Mouse (Mus musculus) midbrain, embryonic 12.5 days (tissue): ENCODE results near the gene Ltbp2. TPM values are rescaled to one million over a fixed set of nuclear protein-coding genes. Genes with fewer than 3 reads are reported as not detected.

Experiments
- ATAC-seq: fragments of 200-750 bp; cut with Nextera tagmentation; 2 replicates; pipeline ENCODE4 v1.8.0; 2017; ENCODE audit warnings: low read depth, moderate TSS enrichment, moderate library complexity; ENCODE audit not compliant: low FRiP score
- H3K27ac ChIP-seq: fragments of 300-500 bp; sonication (generic); replicated peaks from 2 replicates; pipeline ENCODE4 v1.5.1; 2016; ENCODE audit warnings: mild to moderate bottlenecking
- H3K27me3 ChIP-seq: fragments of 300-500 bp; sonication (generic); 2 replicates; pipeline ENCODE4 v1.6.1; 2016; ENCODE audit warnings: mild to moderate bottlenecking
- H3K36me3 ChIP-seq: fragments of 300-500 bp; sonication (generic); 2 replicates; pipeline ENCODE4 v1.6.1; 2016
- H3K4me1 ChIP-seq: fragments of 300-500 bp; sonication (generic); 2 replicates; pipeline ENCODE4 v1.6.1; 2016
- H3K4me2 ChIP-seq: fragments of 300-500 bp; sonication (generic); replicated peaks from 2 replicates; pipeline ENCODE4 v1.6.1; 2016; ENCODE audit warnings: mild to moderate bottlenecking, moderate library complexity
- H3K4me3 ChIP-seq: fragments of 300-500 bp; sonication (generic); 2 replicates; pipeline ENCODE4 v1.5.1; 2016; ENCODE audit warnings: mild to moderate bottlenecking
- H3K9ac ChIP-seq: fragments of 300-500 bp; sonication (generic); replicated peaks from 2 replicates; pipeline ENCODE4 v1.6.1; 2016; ENCODE audit warnings: mild to moderate bottlenecking, moderate library complexity
- H3K9me3 ChIP-seq: fragments of 300-500 bp; sonication (generic); 2 replicates; pipeline ENCODE4 v1.6.1; 2016; ENCODE audit warnings: mild to moderate bottlenecking
- WGBS: fragments of 180-500 bp; shearing (Covaris S2); methylation state at CpG from one replicate; pipeline ENCODE4 v1.1.7; 2016; 5-methylcytosine and 5-hydroxymethylcytosine counted together
- polyA plus RNA-seq: library from polyadenylated mRNA; unstranded; fragments of >200 nt; fragmentation: Nextera tagmentation; extraction: Ambion mirVana; gene quantifications from 2 replicates; pipeline ENCODE4 v1.2.1, GENCODE M21; 2016

Ltbp2 gene
- polyA plus RNA-seq, 1 experiment from 2014 or later: 0.43 TPM

GRCm38 (mm10) chr12:84810810-84811209 is 65.5 kb downstream of the Ltbp2 start:
- no peak overlapping the region for H3K9ac ChIP-seq
- H3K9me3 ChIP-seq: no peaks in the 10 kb centered on the region
- H3K4me2 ChIP-seq: no peak overlapping the region
- 69% methylated on average over 1 of the region's 1 CpGs for WGBS
- no peaks in the 10 kb centered on the region for H3K36me3 ChIP-seq
- no peaks in the 10 kb centered on the region for H3K4me1 ChIP-seq
- ATAC-seq: no peak
- H3K27ac ChIP-seq: no peak overlapping the region
- no peaks in the 10 kb centered on the region for H3K27me3 ChIP-seq
- no peak overlapping the region for H3K4me3 ChIP-seq

GRCm38 (mm10) chr12:84809033-84809432 is 67.3 kb downstream of the Ltbp2 start:
- Histone ChIP-seq H3K27me3 (no peaks in the 10 kb centered on the region), H3K9ac (no peak overlapping the region), H3K9me3 (no peaks in the 10 kb centered on the region), H3K36me3 (no peaks in the 10 kb centered on the region), H3K4me3 (no peak overlapping the region), H3K4me1 (no peaks in the 10 kb centered on the region), H3K4me2 (no peak overlapping the region), H3K27ac (no peak overlapping the region)
- WGBS: 85% methylated on average over 6 of the region's 6 CpGs
- no peak for ATAC-seq

- H3K9ac ChIP-seq: no peak overlapping the region
- 87% methylated on average over 13 of the region's 13 CpGs for WGBS
- no peaks in the 10 kb centered on the region for H3K9me3 ChIP-seq
- no peak overlapping the region for H3K27ac ChIP-seq
- no peaks in the 10 kb centered on the region for H3K36me3 ChIP-seq
- no peaks in the 10 kb centered on the region for H3K27me3 ChIP-seq
- no peak overlapping the region for H3K4me2 ChIP-seq
- no peak overlapping the region for H3K4me3 ChIP-seq
- H3K4me1 ChIP-seq: no peaks in the 10 kb centered on the region
- no peak for ATAC-seq
Observed at GRCm38 (mm10) chr12:84807351-84807750, 69.0 kb downstream of the Ltbp2 start.

- 69% methylated on average over 5 of the region's 5 CpGs for WGBS
- Histone ChIP-seq H3K9ac (no peak overlapping the region), H3K4me1 (no peaks in the 10 kb centered on the region), H3K27me3 (no peaks in the 10 kb centered on the region), H3K36me3 (no peaks in the 10 kb centered on the region), H3K27ac (no peak overlapping the region), H3K9me3 (no peaks in the 10 kb centered on the region), H3K4me3 (no peak overlapping the region), H3K4me2 (no peak overlapping the region)
- no peak for ATAC-seq
Observed at GRCm38 (mm10) chr12:84806726-84807125, 69.6 kb downstream of the Ltbp2 start.

- Histone ChIP-seq H3K27ac (no peak overlapping the region), H3K9ac (no peak overlapping the region), H3K4me2 (no peak overlapping the region), H3K27me3 (no peaks in the 10 kb centered on the region), H3K4me3 (no peak overlapping the region), H3K9me3 (no peaks in the 10 kb centered on the region), H3K36me3 (no peaks in the 10 kb centered on the region), H3K4me1 (no peaks in the 10 kb centered on the region)
- no peak for ATAC-seq
- 74% methylated on average over 1 of the region's 1 CpGs for WGBS
Observed at GRCm38 (mm10) chr12:84806010-84806409, 70.3 kb downstream of the Ltbp2 start.

GRCm38 (mm10) chr12:84805228-84805842 is 71.0 kb downstream of the Ltbp2 start:
- no peak overlapping the region for H3K4me2 ChIP-seq
- whole genome bisulfite sequencing: 89% methylated on average over 9 of the region's 9 CpGs
- no peak overlapping the region for H3K4me3 ChIP-seq
- no peak overlapping the region for H3K9ac ChIP-seq
- H3K4me1 ChIP-seq: no peaks in the 10 kb centered on the region
- H3K9me3 ChIP-seq: no peaks in the 10 kb centered on the region
- ATAC-seq: no peak
- no peaks in the 10 kb centered on the region for H3K36me3 ChIP-seq
- H3K27me3 ChIP-seq: no peaks in the 10 kb centered on the region
- H3K27ac ChIP-seq: no peak overlapping the region

- no peaks in the 10 kb centered on the region for H3K9me3 ChIP-seq
- H3K9ac ChIP-seq: no peak overlapping the region
- 83% methylated on average over 3 of the region's 3 CpGs for WGBS
- H3K27ac ChIP-seq: no peak overlapping the region
- no peaks in the 10 kb centered on the region for H3K36me3 ChIP-seq
- H3K4me2 ChIP-seq: no peak overlapping the region
- no peaks in the 10 kb centered on the region for H3K4me1 ChIP-seq
- no peak for ATAC-seq
- H3K4me3 ChIP-seq: no peak overlapping the region
- H3K27me3 ChIP-seq: no peaks in the 10 kb centered on the region
Observed at GRCm38 (mm10) chr12:84802625-84803024, 73.7 kb downstream of the Ltbp2 start.

GRCm38 (mm10) chr12:84801532-84802110 is 74.7 kb downstream of the Ltbp2 start:
- H3K4me1 ChIP-seq: no peaks in the 10 kb centered on the region
- H3K9ac ChIP-seq: no peak overlapping the region
- no peak overlapping the region for H3K4me2 ChIP-seq
- no peak overlapping the region for H3K4me3 ChIP-seq
- no peak overlapping the region for H3K27ac ChIP-seq
- H3K27me3 ChIP-seq: no peaks in the 10 kb centered on the region
- no peak for ATAC-seq
- H3K36me3 ChIP-seq: no peaks in the 10 kb centered on the region
- 86% methylated on average over 13 of the region's 13 CpGs for WGBS
- no peaks in the 10 kb centered on the region for H3K9me3 ChIP-seq

- Histone ChIP-seq H3K4me3 (no peak overlapping the region), H3K27me3 (no peaks in the 10 kb centered on the region), H3K36me3 (no peaks in the 10 kb centered on the region), H3K4me2 (no peak overlapping the region), H3K27ac (no peak overlapping the region), H3K4me1 (no peaks in the 10 kb centered on the region), H3K9ac (no peak overlapping the region), H3K9me3 (no peaks in the 10 kb centered on the region)
- ATAC-seq: no peak
- WGBS: 87% methylated on average over 4 of the region's 4 CpGs
Observed at GRCm38 (mm10) chr12:84800419-84800818, 75.9 kb downstream of the Ltbp2 start.

GRCm38 (mm10) chr12:84799086-84799485 is 77.2 kb downstream of the Ltbp2 start:
- 95% methylated on average over 13 of the region's 13 CpGs for WGBS
- Histone ChIP-seq H3K27me3 (no peaks in the 10 kb centered on the region), H3K9me3 (no peaks in the 10 kb centered on the region), H3K4me2 (no peak overlapping the region), H3K36me3 (no peaks in the 10 kb centered on the region), H3K9ac (no peak overlapping the region), H3K27ac (no peak overlapping the region), H3K4me1 (no peaks in the 10 kb centered on the region), H3K4me3 (no peak overlapping the region)
- no peak for ATAC-seq

- H3K27ac ChIP-seq: no peak overlapping the region
- H3K4me3 ChIP-seq: no peak overlapping the region
- WGBS: 86% methylated on average over 8 of the region's 8 CpGs
Observed at GRCm38 (mm10) chr12:84794647-84795046, 81.7 kb downstream of the Ltbp2 start.

GRCm38 (mm10) chr12:84792629-84793028 is 83.7 kb downstream of the Ltbp2 start:
- Histone ChIP-seq H3K27ac (no peak overlapping the region), H3K27me3 (no peaks in the 10 kb centered on the region; the same call in 1 of the 2 replicates), H3K9me3 (no peaks in the 10 kb centered on the region), H3K4me3 (no peak overlapping the region), H3K4me1 (no peaks in the 10 kb centered on the region), H3K36me3 (no peaks in the 10 kb centered on the region), H3K9ac (no peak overlapping the region), H3K4me2 (no peak overlapping the region)
- ATAC-seq: no peak
- 84% methylated on average over 4 of the region's 4 CpGs for WGBS

More at GRCm38 (mm10) chr12:84794647-84795046, 81.7 kb downstream of the Ltbp2 start:
- Histone ChIP-seq H3K9me3 (no peaks in the 10 kb centered on the region), H3K9ac (no peak overlapping the region), H3K4me1 (no peaks in the 10 kb centered on the region), H3K36me3 (no peaks in the 10 kb centered on the region), H3K4me2 (no peak overlapping the region), H3K27me3 (no peaks in the 10 kb centered on the region)
- no peak for ATAC-seq

- Histone ChIP-seq H3K27ac (no peak overlapping the region), H3K9me3 (no peaks in the 10 kb centered on the region), H3K36me3 (no peaks in the 10 kb centered on the region), H3K27me3 (peaks cover under 1% of the 10 kb centered on the region; the same call in 1 of the 2 replicates), H3K9ac (no peak overlapping the region), H3K4me1 (peaks cover 9% of the 10 kb centered on the region; the same call in 1 of the 2 replicates), H3K4me3 (no peak overlapping the region), H3K4me2 (no peak overlapping the region)
- 69% methylated on average over 10 of the region's 10 CpGs for WGBS
- ATAC-seq: no peak
Observed at GRCm38 (mm10) chr12:84790853-84791252, 85.5 kb downstream of the Ltbp2 start.
